Mouse (Mus musculus): ENCODE measurements around the gene Gclc. TPM values are rescaled to one million over a fixed set of nuclear protein-coding genes. Genes with fewer than 3 reads are reported as not detected.

Gclc gene
- total RNA-seq, 2 experiments from 2014 or later, result 44.0 to 45.6 TPM

DNA sequence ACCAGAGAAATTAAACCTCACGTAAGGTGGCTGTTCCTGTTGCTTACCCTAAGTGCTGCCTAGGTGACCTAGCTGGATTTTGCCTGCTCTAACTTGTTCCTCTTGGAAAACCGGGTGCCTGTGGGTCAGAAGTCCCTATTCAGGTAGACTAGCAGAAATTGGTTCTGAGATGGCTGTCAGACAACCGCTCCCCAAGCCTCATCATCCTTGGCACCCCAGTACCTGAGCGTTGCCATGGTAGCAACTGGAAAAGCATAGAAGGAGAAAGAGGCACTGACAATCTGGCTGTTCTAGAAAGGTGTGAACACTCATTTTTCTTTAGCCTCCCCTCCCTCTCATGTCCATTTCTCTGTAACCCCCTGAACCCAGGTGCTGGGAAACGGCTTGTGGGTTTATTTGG, 17.0 kb downstream of the Gclc start:
- intact Hi-C loops (cut with DNase I), result no loop called here
- no peak overlapping the region for H3K4me3 ChIP-seq
- TF ChIP-seq CTCF (IDR thresholded peaks at IDR 0.05), result no peak
- no peak overlapping the region for H3K27ac ChIP-seq
- no peak for DNase-seq (ENCODE audit: extremely low spot score in 1 of 2, low spot score in 2 of 2)

DNA sequence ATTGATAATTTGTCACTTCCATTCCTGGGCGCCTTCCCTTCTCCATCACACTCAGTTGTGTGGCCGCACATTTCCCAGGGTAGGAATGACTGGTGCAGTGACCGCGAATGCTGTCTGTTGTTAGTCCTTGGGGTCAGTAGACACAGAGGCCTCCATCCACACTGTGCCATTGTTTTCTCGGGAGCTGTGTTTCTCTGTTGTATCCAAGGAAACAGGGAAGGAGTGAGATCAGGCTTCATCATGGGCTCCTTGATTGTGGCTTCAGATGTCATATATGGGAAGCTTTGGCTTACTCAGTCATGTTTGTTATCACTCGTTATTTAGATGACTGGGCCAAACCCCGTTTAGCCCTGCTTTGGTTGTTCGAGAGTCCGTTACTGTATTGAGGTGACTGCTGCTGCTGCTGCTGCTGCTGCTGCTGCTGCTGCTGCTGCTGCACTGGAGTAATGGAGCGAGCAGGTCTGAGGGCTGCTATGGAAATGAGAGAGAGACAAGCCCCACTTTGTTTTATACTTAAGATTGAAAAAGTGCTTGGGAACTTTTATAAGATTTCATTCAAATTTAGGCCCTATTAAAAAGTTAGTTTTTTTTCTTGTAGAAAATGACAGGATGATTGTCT, 17.5 kb downstream of the Gclc start:
- no peak for TF ChIP-seq CTCF (IDR thresholded peaks at IDR 0.05)
- Histone ChIP-seq H3K4me3 (no peak overlapping the region), H3K27ac (no peak overlapping the region)
- DNase-seq (ENCODE audit: extremely low spot score in 1 of 2, low spot score in 2 of 2), result no peak
- intact Hi-C loops (cut with DNase I), result no loop called here

DNA sequence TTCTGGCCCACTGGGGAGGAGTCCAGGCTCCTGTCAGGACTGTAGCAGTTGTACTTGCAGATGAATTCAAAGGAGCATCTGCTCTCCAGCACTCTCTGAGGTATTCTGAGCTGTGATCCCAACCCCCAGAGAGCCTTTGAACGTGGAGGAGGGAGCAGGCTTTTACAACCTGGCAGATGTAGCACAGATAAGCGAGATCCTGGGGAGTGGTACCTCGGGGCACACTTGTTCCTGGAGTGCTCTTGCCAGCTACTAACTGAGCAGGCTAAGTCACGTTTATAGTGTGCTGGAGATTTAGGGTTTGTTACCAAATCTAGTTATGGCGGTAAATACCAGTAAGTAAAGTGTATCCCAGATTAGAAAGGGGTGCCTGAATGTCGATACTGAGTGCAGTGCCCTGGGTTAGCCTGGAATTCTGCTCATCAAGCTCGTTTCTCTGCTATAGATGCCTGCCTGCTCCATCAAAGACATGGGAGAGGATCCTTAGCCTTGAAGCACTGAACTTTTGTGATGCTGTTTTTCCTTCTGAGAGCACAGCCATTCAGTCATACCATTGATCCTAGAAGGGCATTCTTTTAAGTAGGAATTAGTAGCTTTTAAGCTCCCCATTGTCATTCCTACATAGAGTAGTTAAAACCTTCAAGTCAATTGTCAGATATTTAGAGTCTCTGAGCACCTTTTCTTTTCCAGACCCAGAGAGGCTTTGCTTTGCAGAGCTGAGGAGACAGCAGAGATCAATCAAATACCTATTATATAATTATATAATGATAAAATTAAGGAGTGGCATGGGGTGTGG, 22.6 kb downstream of the Gclc start:
- no peak for TF ChIP-seq CTCF (IDR thresholded peaks at IDR 0.05)
- Histone ChIP-seq H3K27ac (no peak overlapping the region), H3K4me3 (no peak overlapping the region)
- intact Hi-C loops (cut with DNase I), result no loop called here
- DNase-seq (ENCODE audit: extremely low spot score in 1 of 2, low spot score in 2 of 2), result no peak

DNA sequence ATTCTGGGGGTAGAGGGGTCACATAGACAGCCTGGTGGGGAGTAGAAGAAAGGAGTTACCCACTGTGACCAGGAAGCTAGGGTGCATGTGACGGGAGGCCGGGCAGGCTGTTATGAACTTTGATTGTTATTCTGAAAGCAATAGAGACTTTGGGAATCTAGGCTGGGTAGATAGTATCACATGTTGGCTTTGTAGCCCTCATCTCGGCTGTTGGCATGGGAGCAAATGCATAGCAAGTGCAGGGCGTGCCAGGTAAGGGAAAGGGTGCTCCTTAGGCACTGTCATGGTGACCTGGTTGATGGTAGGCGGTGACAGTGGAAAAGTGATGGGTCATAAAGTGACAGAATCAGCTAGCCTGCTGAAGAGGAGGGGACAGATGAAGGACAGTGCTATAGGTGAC, 23.3 kb downstream of the Gclc start:
- no peak overlapping the region for H3K4me3 ChIP-seq
- H3K27ac ChIP-seq, result no peak overlapping the region
- no peak for TF ChIP-seq CTCF (IDR thresholded peaks at IDR 0.05)
- intact Hi-C loops (cut with DNase I), result no loop called here
- DNase-seq (ENCODE audit: extremely low spot score in 1 of 2, low spot score in 2 of 2), result no peak

DNA sequence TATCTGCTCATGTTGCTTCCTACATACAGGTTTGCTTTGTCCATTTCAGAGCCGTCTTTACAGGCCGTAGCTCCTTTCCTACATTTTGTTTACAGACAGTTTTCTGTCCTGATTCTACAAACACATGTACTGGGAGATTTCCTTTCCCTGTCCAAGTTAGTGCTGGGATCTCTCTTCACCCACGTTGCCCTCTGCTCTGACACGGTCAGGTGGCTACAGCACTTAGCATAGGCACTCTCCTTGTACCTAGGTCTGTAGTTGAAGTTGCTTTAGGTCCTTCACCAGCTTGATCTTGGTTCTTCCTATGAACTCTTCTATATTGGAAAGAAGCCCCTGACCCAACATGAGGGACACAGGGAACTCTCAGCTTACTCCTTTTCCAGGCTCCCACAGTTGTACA, 25.4 kb downstream of the Gclc start:
- H3K27ac ChIP-seq, result no peak overlapping the region
- DNase-seq (ENCODE audit: extremely low spot score in 1 of 2, low spot score in 2 of 2), result no peak
- no peak for TF ChIP-seq CTCF (IDR thresholded peaks at IDR 0.05)
- H3K4me3 ChIP-seq, result no peak overlapping the region
- intact Hi-C loops (cut with DNase I), result loop anchor here (5.0 kb wide), 1 partner anchor 182 kb away; no protein-coding TSS in a partner anchor

DNA sequence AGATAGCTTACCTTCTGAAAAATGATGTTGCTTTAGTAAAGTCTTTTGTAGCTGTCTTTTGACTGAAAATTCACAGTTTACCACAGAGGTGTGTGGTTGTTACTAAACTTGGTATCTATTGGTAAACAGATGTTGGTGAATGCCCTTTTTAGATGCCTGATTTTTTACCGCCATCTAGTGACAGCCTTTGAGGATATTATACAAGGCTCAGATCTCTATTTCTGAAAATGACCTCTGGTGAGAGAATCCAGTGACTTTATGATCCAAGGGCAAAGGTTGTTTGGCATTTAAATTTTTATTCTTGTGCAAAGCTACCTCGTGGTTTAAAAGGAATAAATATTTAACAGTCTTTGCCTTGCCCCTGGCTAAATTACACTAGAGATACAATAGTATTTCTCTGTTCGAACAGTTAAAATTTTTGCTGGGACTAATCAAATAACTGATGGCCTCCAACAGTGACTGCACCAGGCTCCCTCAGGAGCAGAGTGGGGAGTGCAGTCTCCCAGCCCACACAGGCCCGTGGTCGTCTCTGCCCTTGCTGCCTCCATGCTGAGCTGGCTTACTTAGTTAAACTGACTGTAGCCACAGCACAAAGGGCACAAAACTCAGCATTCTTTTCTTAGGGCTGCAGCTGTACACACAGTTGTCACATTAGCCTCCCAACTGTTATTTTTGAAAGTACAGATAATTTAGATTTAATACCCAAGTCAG, 27.3 kb downstream of the Gclc start:
- no peak overlapping the region for H3K4me3 ChIP-seq
- intact Hi-C loops (cut with DNase I), result loop anchor here (1.0 to 5.0 kb wide), 2 partner anchors 125 to 184 kb away; no protein-coding TSS in a partner anchor
- no peak for DNase-seq (ENCODE audit: extremely low spot score in 1 of 2, low spot score in 2 of 2)
- no peak overlapping the region for H3K27ac ChIP-seq
- peak; percentile 63 for TF ChIP-seq CTCF (IDR thresholded peaks at IDR 0.05)

DNA sequence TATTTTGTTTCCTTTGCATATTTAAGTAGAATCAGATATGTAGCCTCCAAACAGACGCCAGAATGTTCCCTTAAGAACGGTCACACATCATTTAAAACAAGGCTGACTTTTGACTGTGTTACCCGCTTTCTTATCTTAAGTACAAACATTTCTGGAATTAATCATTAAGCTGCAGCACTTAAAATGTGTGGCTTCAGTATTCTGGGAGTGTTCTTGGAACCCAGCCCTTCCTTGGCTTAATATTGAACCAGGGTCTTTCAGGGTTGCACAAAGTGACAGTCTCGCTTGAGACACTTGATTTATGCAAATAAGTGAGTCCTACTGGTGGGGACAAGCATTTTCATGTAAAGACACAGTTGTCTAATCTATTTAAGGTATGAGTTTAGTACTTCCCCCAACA, 27.9 kb downstream of the Gclc start:
- no peak for DNase-seq (ENCODE audit: extremely low spot score in 1 of 2, low spot score in 2 of 2)
- no peak for TF ChIP-seq CTCF (IDR thresholded peaks at IDR 0.05)
- Histone ChIP-seq H3K4me3 (no peak overlapping the region), H3K27ac (no peak overlapping the region)
- intact Hi-C loops (cut with DNase I), result loop anchor here (5.0 kb wide), 1 partner anchor 185 kb away; no protein-coding TSS in a partner anchor

DNA sequence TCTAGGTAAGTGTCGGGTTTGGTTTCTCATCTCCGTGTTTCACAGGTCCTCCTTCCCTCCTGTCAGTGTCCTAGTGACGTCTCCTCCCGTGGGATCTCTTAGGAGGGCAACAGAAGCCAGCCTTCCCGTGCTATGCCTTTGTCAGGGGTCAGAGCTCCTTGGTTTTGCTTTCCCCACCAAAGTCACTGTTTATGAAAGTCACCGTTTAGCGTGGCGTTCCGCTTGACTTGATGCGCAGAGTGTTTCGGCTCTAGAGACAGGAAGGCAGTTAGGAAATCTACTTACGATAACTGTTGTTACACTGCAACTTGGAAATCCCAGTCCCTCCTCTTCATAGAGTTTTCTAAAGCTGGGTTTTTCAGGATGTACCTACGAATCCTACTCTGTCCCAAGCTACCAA, 28.7 kb downstream of the Gclc start:
- Histone ChIP-seq H3K27ac (no peak overlapping the region), H3K4me3 (no peak overlapping the region)
- no peak for DNase-seq (ENCODE audit: extremely low spot score in 1 of 2, low spot score in 2 of 2)
- intact Hi-C loops (cut with DNase I), result loop anchor here (5.0 kb wide), 1 partner anchor 186 kb away; no protein-coding TSS in a partner anchor
- no peak for TF ChIP-seq CTCF (IDR thresholded peaks at IDR 0.05)

DNA sequence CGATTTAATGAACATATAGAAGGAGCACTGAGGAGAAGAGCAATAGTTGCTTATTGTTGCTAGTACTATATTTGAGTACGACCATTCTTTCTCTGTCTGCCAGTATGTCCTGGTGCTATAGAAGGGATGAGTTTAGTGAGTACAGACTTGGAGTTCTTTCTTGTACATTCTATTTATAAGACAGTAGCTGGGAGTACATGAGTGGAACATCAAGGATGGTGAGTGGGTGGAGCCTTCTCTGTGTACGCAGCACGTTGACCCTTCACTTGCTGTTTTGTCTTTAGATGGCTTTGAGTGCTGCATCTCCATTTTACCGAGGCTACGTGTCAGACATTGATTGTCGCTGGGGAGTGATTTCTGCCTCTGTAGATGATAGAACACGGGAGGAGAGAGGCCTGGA, 31.1 kb downstream of the Gclc start:
- DNase-seq (ENCODE audit: extremely low spot score in 1 of 2, low spot score in 2 of 2), result no peak
- intact Hi-C loops (cut with DNase I), result no loop called here
- TF ChIP-seq CTCF (IDR thresholded peaks at IDR 0.05), result no peak
- H3K27ac ChIP-seq, result no peak overlapping the region
- H3K4me3 ChIP-seq, result no peak overlapping the region

DNA sequence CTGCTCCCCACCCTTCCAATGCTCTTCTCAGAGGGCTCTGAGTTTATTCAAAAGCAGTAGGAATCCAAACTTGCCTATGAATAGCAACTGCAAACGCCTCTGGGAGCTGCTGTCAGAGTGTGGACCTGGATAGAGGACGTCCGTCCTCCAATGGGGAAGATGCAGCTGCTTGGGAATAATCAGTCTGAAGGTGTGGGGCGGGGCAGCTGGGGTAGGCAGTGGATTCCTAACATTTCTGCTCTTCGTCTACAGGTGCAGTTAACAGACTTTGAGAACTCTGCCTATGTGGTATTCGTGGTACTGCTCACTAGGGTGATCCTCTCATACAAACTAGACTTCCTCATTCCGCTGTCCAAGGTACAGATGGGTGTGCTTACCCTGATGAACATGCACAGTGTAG, 33.6 kb downstream of the Gclc start:
- DNase-seq (ENCODE audit: extremely low spot score in 1 of 2, low spot score in 2 of 2), result no peak
- TF ChIP-seq CTCF (IDR thresholded peaks at IDR 0.05), result no peak
- Histone ChIP-seq H3K27ac (no peak overlapping the region), H3K4me3 (no peak overlapping the region)
- intact Hi-C loops (cut with DNase I), result no loop called here

DNA sequence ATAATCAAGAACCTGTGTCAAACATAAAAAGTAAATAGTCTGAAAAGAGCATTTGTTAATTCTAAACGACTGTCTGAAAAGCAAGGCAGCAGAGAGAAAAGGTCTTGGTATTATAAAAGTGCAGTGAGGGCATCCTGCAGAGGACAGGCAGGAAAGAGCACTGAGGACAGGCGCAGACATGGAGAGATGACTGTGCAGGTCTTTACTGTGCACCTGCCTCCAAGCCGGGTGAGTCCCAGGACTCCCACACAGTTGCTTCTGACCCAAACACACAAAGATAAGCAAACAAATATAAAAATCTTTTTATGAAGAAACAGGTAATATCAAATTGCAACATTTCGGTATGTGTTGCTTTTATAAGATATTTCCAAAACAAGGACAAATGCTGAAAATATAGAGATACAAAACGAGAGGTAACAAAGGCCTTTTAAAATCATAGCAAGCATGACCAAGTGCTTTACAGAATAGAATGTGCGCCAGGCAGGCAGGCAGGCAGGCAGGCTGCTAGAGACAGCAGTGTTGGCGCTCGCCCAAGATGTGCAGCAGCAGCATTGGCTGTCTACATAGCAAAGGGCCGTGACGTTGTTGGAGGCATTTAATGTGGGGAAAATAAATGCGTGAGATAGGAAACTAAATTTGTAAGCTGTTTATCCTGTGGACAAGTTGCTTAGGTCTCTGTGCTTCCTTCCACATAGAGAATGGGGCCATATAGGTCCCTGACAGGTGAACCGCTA, 35.4 kb downstream of the Gclc start:
- TF ChIP-seq CTCF (IDR thresholded peaks at IDR 0.05), result no peak
- peak; percentile 21 to 50 for DNase-seq (ENCODE audit: extremely low spot score in 1 of 2, low spot score in 2 of 2)
- intact Hi-C loops (cut with DNase I), result no loop called here

More for the DNA sequence above, 35.4 kb downstream of the Gclc start:
- Histone ChIP-seq H3K27ac (no peak overlapping the region), H3K4me3 (no peak overlapping the region)

Data from left cerebral cortex, adult 2 months (tissue).